ENCODE assay signal across 7 mouse cellular contexts in the genomic region with DNA sequence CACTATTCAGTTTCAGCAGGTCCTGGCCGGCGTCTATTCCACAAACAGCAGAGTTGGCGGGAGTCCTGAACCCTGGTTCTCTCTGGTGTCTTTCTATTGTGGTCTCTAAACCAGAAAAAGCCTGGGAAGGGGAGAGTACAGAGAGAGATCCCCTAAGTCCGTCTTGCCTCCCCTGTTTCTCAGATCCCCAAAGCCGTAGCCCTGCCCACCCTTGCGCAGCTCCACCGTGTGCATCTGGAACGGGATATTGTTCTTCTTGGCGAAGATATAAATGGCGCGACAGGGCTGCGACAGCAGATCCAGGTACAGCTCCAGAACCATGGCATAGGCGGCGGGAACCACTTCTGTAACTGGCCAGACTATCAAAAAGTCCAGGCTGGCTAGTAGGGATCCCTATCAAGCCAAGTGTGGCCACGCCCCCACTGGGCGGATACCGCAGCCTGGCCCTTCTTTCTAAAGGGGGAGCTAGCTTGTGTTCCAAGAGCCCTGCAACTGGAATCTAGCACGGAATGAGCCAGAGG. TPM values are rescaled to one million over a fixed set of nuclear protein-coding genes. Genes with fewer than 3 reads are reported as not detected.
A peak's percentile ranks its signal among the peaks of the same experiment; 100 is the strongest.
DNase-seq lines count a peak whose midpoint lies in the region; ATAC-seq lines count a peak whose summit lies in the region.

A gene (minus strand): TSS at position 409 of the 521 bp plus-strand sequence.

- peak within 1 kb of the TSS; percentile 47 for H3K4me3 ChIP-seq in forebrain, embryonic 13.5 days

- no peaks in the 10 kb centered on the region for H3K36me3 ChIP-seq in forebrain, embryonic 13.5 days (ENCODE audit: poor library complexity, severe bottlenecking)

- 1% methylated on average over 18 of the region's 18 CpGs for WGBS in forebrain, embryonic 13.5 days
- 2% methylated on average over 18 of the region's 18 CpGs for WGBS in large intestine, adult 2 months

- H3K9ac ChIP-seq in forebrain, embryonic 13.5 days: peak within 1 kb of the TSS; percentile 58

- ATAC-seq in forebrain, embryonic 13.5 days: peak; percentile 70

- peaks cover 19% of the 10 kb centered on the region for H3K4me1 ChIP-seq in forebrain, embryonic 13.5 days

- DNase-seq in R1 (ENCODE audit: low read depth, low spot score): peak; percentile 38
- DNase-seq in c-Kit-positive CD71-positive TER-119-positive erythroid progenitor cells, embryonic 14.5 days (ENCODE audit: low spot score): peak; percentile 55
- peak; percentile 71 to 78 for DNase-seq in heart, postnatal 36 days
- no peak for DNase-seq in large intestine, adult 2 months (ENCODE audit: low read depth, low spot score)
- DNase-seq in lung, postnatal 10 days: peak; percentile 87
- peak; percentile 67 for DNase-seq in retina, postnatal 1 day

- peaks cover 7% of the 10 kb centered on the region; the same call in 1 of the 2 replicates for H3K27me3 ChIP-seq in forebrain, embryonic 13.5 days

- no peaks in the 10 kb centered on the region for H3K9me3 ChIP-seq in forebrain, embryonic 13.5 days (replicated peaks)

- peak within 1 kb of the TSS; percentile 78 for H3K4me2 ChIP-seq in forebrain, embryonic 13.5 days

- intact Hi-C loops in heart, postnatal 36 days (cut with DNase I): no loop called here

- H3K27ac ChIP-seq in forebrain, embryonic 13.5 days: no peak within 1 kb of the TSS

RNA-seq across cellular contexts. Expression of the gene that starts here (rescaled TPM):
- polyA plus RNA-seq in forebrain, embryonic 13.5 days (2015; fragmentation: Nextera tagmentation; extraction: Ambion mirVana): 6.4 and 6.5 TPM in 2 replicates
- 10 to 100 TPM; 14.5 to 20.3 TPM for total RNA-seq in heart, postnatal 36 days (2021)
- 44.8 and 68.1 TPM in 2 replicates for polyA plus RNA-seq in large intestine, adult 2 months (2012; rRNA removed)
